Mouse (Mus musculus) spleen, adult 2 months (tissue): ENCODE results near the gene Sh3bp2. TPM values are rescaled to one million over a fixed set of nuclear protein-coding genes. Genes with fewer than 3 reads are reported as not detected.

Experiments used
- DNase-seq, 2 experiments: peaks; one replicate each; pipeline versions ENCODE4 v3.0.0 to v3.0.0-alpha.2; 2012 to 2021; ENCODE audit warnings: low spot score in 2 of 2, low read depth in 1 of 2
- H3K27ac ChIP-seq: fragments of 200-500 bp; 2 replicates; pipeline ENCODE4 v1.5.1; 2012; ENCODE audit warnings: low read length, inconsistent platforms; ENCODE audit not compliant: insufficient read depth
- H3K27me3 ChIP-seq: fragments of 200-500 bp; 2 replicates; pipeline ENCODE4 v1.6.1; 2012; ENCODE audit warnings: mild to moderate bottlenecking, moderate library complexity, low read length, inconsistent platforms; ENCODE audit not compliant: control insufficient read depth, insufficient read depth
- H3K36me3 ChIP-seq: fragments of 200-500 bp; 2 replicates; pipeline ENCODE4 v1.6.1; 2012; ENCODE audit warnings: mild to moderate bottlenecking, low read length, inconsistent platforms; ENCODE audit not compliant: control insufficient read depth, insufficient read depth
- H3K4me1 ChIP-seq: fragments of 200-500 bp; 2 replicates; pipeline ENCODE4 v1.6.1; 2011; ENCODE audit warnings: inconsistent platforms; ENCODE audit not compliant: control insufficient read depth, insufficient read depth, insufficient read length
- H3K4me3 ChIP-seq: fragments of 200-500 bp; 2 replicates; pipeline ENCODE4 v1.5.1; 2011; ENCODE audit warnings: mild to moderate bottlenecking, inconsistent platforms; ENCODE audit not compliant: insufficient read depth, insufficient read length; ENCODE audit errors: extremely low read depth
- CTCF ChIP-seq: fragments of 200-500 bp; IDR thresholded peaks from 2 replicates; pipeline ENCODE4 v1.5.1; 2011; ENCODE audit warnings: mild to moderate bottlenecking, inconsistent platforms; ENCODE audit not compliant: insufficient read depth, insufficient read length, insufficient replicate concordance; ENCODE audit errors: extremely low read depth
- POLR2A ChIP-seq: fragments of 200-500 bp; IDR thresholded peaks from 2 replicates; pipeline ENCODE4 v1.6.1; 2011; ENCODE audit warnings: low read depth, low read length, inconsistent platforms
- WGBS: fragments of 180-500 bp; shearing (Covaris S2); methylation state at CpG from one replicate; pipeline ENCODE4 v1.1.7; 2018; 5-methylcytosine and 5-hydroxymethylcytosine counted together
- polyA plus RNA-seq: library from polyadenylated mRNA; depleted of rRNA; stranded (reverse); fragments of >200 nt; gene quantifications from 2 replicates; pipeline ENCODE4 v1.2.3, GENCODE M21; 2012

Sh3bp2 gene
- polyA plus RNA-seq, 1 experiment = 51.3 TPM

GRCm38 (mm10) chr5:34524511-34524910 lies 1.1 kb upstream of the Sh3bp2 start:
- Histone ChIP-seq H3K36me3 (0 out of 2 replicates have a peak, but pooled peaks cover 1% of the 10 kb centered on the region), H3K27me3 (no peaks in the 10 kb centered on the region), H3K4me3 (no peak overlapping the region), H3K4me1 (peaks cover 52% of the 10 kb centered on the region), H3K27ac (peak overlapping the region; percentile 70)
- TF ChIP-seq CTCF = no peak
- TF ChIP-seq POLR2A = no peak
- DNase-seq = no peak

GRCm38 (mm10) chr5:34526477-34526775 lies 788 bp downstream of the Sh3bp2 start:
- TF ChIP-seq POLR2A (no peak), CTCF (no peak)
- peak overlapping the region; percentile 87 for H3K27ac ChIP-seq

DNA sequence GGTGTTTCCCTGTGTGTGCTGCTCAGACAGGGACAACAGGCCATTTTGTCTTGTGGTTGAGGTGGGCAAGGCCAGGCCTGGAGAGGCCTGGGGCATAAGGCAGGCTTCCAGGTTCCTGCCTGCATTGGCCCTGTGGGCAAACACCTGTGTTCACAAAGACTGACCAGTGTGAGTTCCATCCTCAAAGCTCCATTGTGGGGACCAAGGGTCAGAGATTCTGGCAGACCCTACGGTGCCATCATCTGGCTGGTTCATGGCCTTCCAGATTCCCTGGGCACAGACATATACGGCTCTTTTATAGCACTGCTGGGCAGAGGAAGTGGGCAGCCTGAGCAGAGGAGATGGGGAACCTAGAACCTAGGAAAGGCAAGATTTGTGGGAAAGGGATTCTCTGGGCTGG lies 1.7 kb downstream of the Sh3bp2 start:
- 86% methylated on average over 2 of the region's 2 CpGs for WGBS
- H3K27me3 ChIP-seq = no peaks in the 10 kb centered on the region
- peak overlapping the region; percentile 14; the same call in 1 of the 2 replicates for H3K4me3 ChIP-seq
- H3K4me1 ChIP-seq = peaks cover 54% of the 10 kb centered on the region
- no peak for TF ChIP-seq POLR2A
- no peak for TF ChIP-seq CTCF
- H3K36me3 ChIP-seq = 0 out of 2 replicates have a peak, but pooled peaks cover 3% of the 10 kb centered on the region
- H3K27ac ChIP-seq = no peak overlapping the region
- DNase-seq = no peak

More at GRCm38 (mm10) chr5:34526477-34526775, 788 bp downstream of the Sh3bp2 start:
- DNase-seq = no peak
- Histone ChIP-seq H3K4me1 (peaks cover 55% of the 10 kb centered on the region), H3K36me3 (0 out of 2 replicates have a peak, but pooled peaks cover 3% of the 10 kb centered on the region), H3K27me3 (no peaks in the 10 kb centered on the region), H3K4me3 (peak overlapping the region; percentile 70)
- 78% methylated on average over 5 of the region's 5 CpGs for WGBS

GRCm38 (mm10) chr5:34528724-34529123 lies 3.1 kb downstream of the Sh3bp2 start:
- WGBS = 81% methylated on average over 5 of the region's 5 CpGs
- Histone ChIP-seq H3K36me3 (peaks cover 3% of the 10 kb centered on the region; the same call in 1 of the 2 replicates), H3K4me1 (peaks cover 58% of the 10 kb centered on the region), H3K27ac (peak overlapping the region; percentile 13; the same call in 1 of the 2 replicates), H3K4me3 (no peak overlapping the region), H3K27me3 (no peaks in the 10 kb centered on the region)
- DNase-seq = no peak
- TF ChIP-seq CTCF = no peak

GRCm38 (mm10) chr5:34530116-34530515 lies 4.5 kb downstream of the Sh3bp2 start:
- TF ChIP-seq POLR2A = no peak
- TF ChIP-seq CTCF = no peak
- Histone ChIP-seq H3K4me3 (no peak overlapping the region), H3K27ac (peak overlapping the region; percentile 12; the same call in 1 of the 2 replicates), H3K4me1 (peaks cover 55% of the 10 kb centered on the region), H3K36me3 (peaks cover 5% of the 10 kb centered on the region; the same call in 1 of the 2 replicates), H3K27me3 (no peaks in the 10 kb centered on the region)
- no peak for DNase-seq
- WGBS = 38% methylated on average over 5 of the region's 5 CpGs

GRCm38 (mm10) chr5:34530687-34531086 lies 5.0 kb downstream of the Sh3bp2 start:
- H3K4me1 ChIP-seq = peaks cover 60% of the 10 kb centered on the region
- 36% methylated on average over 4 of the region's 4 CpGs for WGBS
- TF ChIP-seq POLR2A = no peak
- no peak for TF ChIP-seq CTCF
- H3K27ac ChIP-seq = peak overlapping the region; percentile 51; the same call in 1 of the 2 replicates
- H3K36me3 ChIP-seq = peaks cover 5% of the 10 kb centered on the region; the same call in 1 of the 2 replicates
- no peaks in the 10 kb centered on the region for H3K27me3 ChIP-seq
- H3K4me3 ChIP-seq = no peak overlapping the region
- DNase-seq = no peak

DNA sequence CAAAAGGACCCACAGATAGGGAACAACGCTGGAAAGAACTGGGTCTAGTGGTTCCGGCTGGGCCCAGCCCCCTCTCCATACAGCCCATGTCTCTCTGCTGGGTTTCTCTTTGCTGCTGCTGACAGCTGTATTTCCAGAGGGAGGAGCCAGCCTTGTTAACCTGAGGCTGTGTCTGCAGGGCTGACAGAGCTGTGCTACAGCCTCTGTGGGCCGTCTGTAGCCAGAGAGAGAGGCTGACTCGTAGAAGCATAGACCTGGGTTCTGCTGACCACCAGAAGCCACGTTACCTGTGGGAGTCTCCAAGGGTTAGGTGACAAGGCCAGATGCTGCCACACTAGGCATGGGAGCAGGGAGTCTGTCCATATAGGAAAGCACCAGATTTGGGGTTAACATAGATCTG lies 7.4 kb downstream of the Sh3bp2 start:
- WGBS = 81% methylated on average over 5 of the region's 5 CpGs
- DNase-seq = no peak
- Histone ChIP-seq H3K4me3 (no peak overlapping the region), H3K27ac (peak overlapping the region; percentile 64), H3K36me3 (peaks cover 3% of the 10 kb centered on the region; the same call in 1 of the 2 replicates), H3K27me3 (no peaks in the 10 kb centered on the region), H3K4me1 (peaks cover 62% of the 10 kb centered on the region)
- TF ChIP-seq POLR2A = no peak
- no peak for TF ChIP-seq CTCF
